Mouse (Mus musculus): ENCODE measurements around the gene Pm20d1.
A peak's percentile ranks its signal among the peaks of the same experiment; 100 is the strongest.

The Pm20d1 gene

GRCm38 (mm10) chr1:131797202-131797909, at the start of gene Pm20d1:
Pm20d1 (plus strand) TSS chr1:131797381.
- DNase-seq (ENCODE audit: low spot score), result peak; percentile 57

- DNase-seq (ENCODE audit: low spot score), result no peak
Measured at GRCm38 (mm10) chr1:131747761-131748160, 49.4 kb upstream of the Pm20d1 start.

- DNase-seq (ENCODE audit: low spot score), result no peak
Measured at GRCm38 (mm10) chr1:131748636-131749035, 48.5 kb upstream of the Pm20d1 start.

- DNase-seq (ENCODE audit: low spot score), result no peak
Measured at GRCm38 (mm10) chr1:131749706-131750545, 47.3 kb upstream of the Pm20d1 start.

- no peak for DNase-seq (ENCODE audit: low spot score)
Measured at GRCm38 (mm10) chr1:131751181-131751890, 45.8 kb upstream of the Pm20d1 start.

- DNase-seq (ENCODE audit: low spot score), result peak; percentile 38
Measured at GRCm38 (mm10) chr1:131751891-131752311, 45.3 kb upstream of the Pm20d1 start.

- no peak for DNase-seq (ENCODE audit: low spot score)
Measured at GRCm38 (mm10) chr1:131754212-131754829, 42.9 kb upstream of the Pm20d1 start.

GRCm38 (mm10) chr1:131754916-131755315, 42.3 kb upstream of the Pm20d1 start:
- DNase-seq (ENCODE audit: low spot score), result no peak

GRCm38 (mm10) chr1:131757211-131757610, 40.0 kb upstream of the Pm20d1 start:
- no peak for DNase-seq (ENCODE audit: low spot score)

- DNase-seq (ENCODE audit: low spot score), result no peak
Measured at GRCm38 (mm10) chr1:131758796-131759195, 38.4 kb upstream of the Pm20d1 start.

- DNase-seq (ENCODE audit: low spot score), result no peak
Measured at GRCm38 (mm10) chr1:131759667-131760427, 37.3 kb upstream of the Pm20d1 start.

GRCm38 (mm10) chr1:131760428-131760820, 36.8 kb upstream of the Pm20d1 start:
- DNase-seq (ENCODE audit: low spot score), result no peak

- no peak for DNase-seq (ENCODE audit: low spot score)
Measured at GRCm38 (mm10) chr1:131761079-131761831, 35.9 kb upstream of the Pm20d1 start.

GRCm38 (mm10) chr1:131763683-131764082, 33.5 kb upstream of the Pm20d1 start:
- no peak for DNase-seq (ENCODE audit: low spot score)

- DNase-seq (ENCODE audit: low spot score), result no peak
Measured at GRCm38 (mm10) chr1:131764581-131765338, 32.4 kb upstream of the Pm20d1 start.

- DNase-seq (ENCODE audit: low spot score), result peak; percentile 64
Measured at GRCm38 (mm10) chr1:131765357-131766001, 31.7 kb upstream of the Pm20d1 start.

GRCm38 (mm10) chr1:131769296-131769695, 27.9 kb upstream of the Pm20d1 start:
- DNase-seq (ENCODE audit: low spot score), result no peak

- peak; percentile 70 for DNase-seq (ENCODE audit: low spot score)
Measured at GRCm38 (mm10) chr1:131770656-131771055, 26.5 kb upstream of the Pm20d1 start.

GRCm38 (mm10) chr1:131771440-131771839, 25.7 kb upstream of the Pm20d1 start:
- no peak for DNase-seq (ENCODE audit: low spot score)
